Mouse (Mus musculus) neural tube, embryonic 10.5 days (tissue): Measurements from ENCODE around the gene Olfr883.

ENCODE experiments used
- DNase-seq: peaks from one replicate; pipeline ENCODE4 v3.0.0-alpha.2; 2017; ENCODE audit warnings: low spot score; ENCODE audit errors: extremely low spot score

Gene Olfr883

DNA sequence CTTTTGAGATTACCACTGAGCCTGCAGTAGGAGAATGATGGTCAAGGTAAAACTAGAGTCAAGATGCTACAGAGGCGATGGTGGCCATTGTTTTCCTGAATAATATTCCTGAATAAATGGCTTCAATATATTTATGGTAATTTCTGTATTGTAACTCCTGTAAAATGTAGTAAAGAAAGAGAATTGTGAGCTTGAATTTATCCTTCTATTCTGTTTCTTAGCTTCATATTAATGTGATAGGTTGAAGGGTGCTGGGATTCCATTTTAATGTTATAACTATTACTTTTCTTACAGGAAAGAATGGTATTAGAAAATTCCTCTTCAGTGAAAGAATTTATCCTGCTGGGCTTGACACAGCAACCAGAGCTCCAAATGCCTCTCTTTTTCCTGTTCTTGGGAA, at the start of gene Olfr883:
Gene Olfr883, plus strand, starts transcription at position 301 of the 400 bp plus-strand sequence.
- no peak for DNase-seq

DNA sequence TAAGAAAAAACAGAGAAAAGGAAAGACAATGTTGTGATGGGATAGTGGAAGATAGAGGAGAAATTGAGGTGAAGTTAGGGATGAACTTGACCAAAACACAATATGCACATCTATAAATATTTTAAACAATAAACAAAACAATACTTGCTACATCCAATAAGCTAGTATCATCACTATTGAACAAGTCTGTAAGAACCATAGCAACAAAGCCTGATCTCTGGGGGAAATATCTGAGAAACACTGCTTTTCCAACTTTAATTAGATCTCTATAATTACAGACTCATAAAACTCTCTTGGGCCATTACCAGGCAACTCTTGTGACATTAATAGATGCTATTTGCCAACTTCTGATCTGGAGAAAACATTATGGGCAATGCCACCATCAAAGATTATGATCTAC, 34.1 kb upstream of the Olfr883 start, which contains the start of gene Olfr881:
Gene Olfr881, plus strand, starts transcription at position 301 of the 400 bp plus-strand sequence.
- no peak for DNase-seq

DNA sequence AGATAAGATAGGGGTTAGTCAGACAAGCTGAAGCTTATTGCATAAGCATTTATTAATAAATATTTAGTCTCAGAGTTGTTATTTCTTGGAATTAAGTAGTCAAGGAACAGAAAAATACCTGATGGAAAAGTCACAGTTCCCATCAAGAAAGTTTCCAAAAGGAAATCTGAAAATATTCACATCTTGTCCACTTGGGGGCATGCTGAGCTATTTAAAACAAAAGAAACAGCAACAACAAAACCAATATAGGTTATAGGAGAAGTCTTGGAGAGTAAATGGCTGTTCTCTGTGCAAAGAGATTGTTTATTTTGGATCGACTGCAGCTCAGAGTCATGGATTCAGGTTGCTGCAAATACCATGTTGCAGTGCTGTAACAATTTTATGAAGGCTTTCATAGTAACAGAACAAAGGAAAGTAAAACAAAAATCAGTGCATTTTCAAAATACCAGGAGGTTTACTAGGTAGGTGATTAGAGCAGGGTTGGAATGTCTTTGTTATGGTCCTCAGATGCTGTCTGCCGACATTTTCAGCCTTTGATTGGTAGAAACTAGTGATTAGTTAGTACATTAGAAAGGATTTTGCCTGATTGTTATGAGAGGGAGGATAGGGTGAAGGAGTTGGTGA, 26.9 kb upstream of the Olfr883 start:
- DNase-seq, result no peak

DNA sequence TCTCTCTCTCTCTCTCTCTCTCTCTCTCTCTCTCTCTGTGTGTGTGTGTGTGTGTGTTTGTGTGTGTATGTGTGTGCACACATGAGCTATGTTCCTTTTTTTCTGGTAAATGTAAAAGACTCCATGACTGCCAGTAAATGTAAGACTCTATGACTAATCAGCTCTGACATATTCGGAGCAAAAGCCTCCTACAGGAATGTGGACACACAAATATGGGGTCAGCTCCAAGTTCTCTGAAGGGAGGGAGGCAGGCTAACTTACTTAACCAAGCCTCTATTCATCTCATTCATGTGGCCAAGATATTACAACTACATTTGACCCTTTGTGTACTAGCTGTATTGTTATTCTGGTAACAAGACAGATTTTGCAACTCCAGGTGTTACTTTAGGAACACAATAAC, 25.6 kb upstream of the Olfr883 start:
- no peak for DNase-seq

DNA sequence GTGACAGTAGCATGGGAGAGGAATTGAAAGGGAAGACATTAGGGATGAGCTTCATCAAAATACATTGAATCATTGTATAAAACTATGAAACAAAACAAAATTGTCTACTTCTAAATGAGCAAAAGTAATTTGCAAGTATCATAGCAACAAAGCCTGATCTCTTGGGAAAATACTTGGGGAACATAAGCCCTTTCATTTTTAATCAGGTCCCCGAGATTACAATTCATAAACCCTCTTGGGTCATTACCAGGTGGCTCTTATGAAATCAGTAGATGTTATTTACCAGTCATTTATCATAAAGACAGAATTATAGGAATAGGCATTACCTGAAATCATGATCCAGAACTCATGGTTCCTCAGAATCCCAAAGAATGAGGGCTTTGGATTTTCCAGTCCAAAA, 20.6 kb downstream of the Olfr883 start, which contains the start of gene Olfr884:
Gene Olfr884, plus strand, starts transcription at position 301 of the 400 bp plus-strand sequence.
- no peak for DNase-seq

DNA sequence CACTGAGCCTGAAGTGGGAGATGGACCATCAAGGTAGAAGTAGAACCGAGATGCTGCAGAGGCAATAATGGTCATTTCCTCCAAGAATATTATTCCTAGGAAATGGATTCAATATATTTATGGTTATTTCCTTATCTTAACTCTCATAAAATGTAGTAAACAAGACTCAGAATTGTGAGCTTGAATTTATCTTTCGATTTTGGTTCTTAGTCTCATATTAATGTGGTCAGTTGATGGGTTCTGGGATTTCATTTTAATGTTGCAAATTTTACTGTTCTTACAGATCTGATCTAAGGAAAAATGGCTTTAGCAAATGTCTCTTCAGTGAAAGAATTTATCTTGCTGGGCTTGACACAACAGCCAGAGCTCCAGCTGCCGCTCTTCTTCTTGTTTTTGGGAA, 35.4 kb downstream of the Olfr883 start, which contains the start of gene Olfr885:
Gene Olfr885, plus strand, starts transcription at position 301 of the 400 bp plus-strand sequence.
- no peak for DNase-seq
